Mouse (Mus musculus) 3T3-L1 (cell line): ENCODE measurements at regions not wholly inside any gene's neighbourhood (a gene's known extent, or its start where the extent isn't known, plus 50 kb on each side); places are given as distances from the start of the nearest gene placed in this dataset.

Experiments
- DNase-seq: peaks from one replicate; pipeline ENCODE4 v3.0.0-alpha.2; 2015; ENCODE audit warnings: low read depth, low spot score

DNA sequence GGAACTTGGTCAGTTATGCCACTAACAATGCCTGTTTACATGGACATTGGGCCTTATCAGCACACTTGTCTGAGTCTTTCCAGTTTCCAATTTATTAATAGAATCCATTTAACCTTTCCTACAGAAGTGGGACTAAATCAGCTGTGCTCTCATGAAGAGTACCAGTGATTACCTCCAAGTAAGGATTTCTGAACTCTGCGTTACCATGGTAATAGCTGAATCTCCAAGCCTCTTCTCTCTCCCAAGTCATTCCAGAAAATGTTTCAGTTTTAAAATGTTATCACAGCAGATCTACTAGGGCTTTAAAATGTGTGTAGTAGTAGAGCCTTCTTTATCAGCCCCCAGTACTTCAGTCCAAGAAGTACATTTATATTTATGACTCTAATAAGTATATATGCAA, 807.9 kb downstream of the Efnb2 start:
- DNase-seq = no peak

DNA sequence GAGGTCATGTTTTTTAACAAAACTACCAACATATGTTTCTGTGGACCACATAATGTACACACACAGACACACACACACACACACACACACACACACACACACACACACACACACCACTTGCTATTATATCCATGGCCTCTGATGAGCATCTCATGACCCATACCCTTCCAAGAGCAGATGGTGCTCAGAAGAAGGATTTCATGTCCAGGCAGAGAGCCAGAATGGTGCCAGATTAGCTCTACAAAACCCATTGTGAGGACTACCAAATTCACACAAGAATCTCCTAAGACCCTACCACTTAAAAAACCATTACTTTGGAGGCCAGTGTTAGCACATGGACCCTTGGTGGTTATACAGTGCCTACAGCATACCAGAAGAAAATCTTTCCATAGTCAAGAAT, 810.5 kb downstream of the Efnb2 start:
- no peak for DNase-seq

DNA sequence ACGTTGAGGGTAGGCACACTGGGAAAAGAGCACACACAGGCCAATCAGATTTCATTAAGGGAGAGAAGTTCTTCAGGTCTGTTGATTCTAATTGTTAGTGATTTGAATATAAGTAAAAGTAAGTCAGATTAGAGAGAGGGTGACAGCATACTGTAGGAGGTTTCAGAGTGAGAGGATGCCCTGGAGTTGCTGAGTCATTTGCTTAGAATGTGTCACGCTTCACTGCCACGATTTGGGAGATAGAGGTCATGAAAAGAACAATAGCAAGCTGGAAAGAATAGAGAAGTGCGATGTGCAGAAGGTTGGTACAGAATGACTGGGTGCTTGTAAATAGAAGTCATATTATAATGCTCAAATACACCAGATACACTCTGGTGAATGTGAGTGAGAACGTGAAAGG, 829.1 kb downstream of the Efnb2 start:
- peak; percentile 82 for DNase-seq

DNA sequence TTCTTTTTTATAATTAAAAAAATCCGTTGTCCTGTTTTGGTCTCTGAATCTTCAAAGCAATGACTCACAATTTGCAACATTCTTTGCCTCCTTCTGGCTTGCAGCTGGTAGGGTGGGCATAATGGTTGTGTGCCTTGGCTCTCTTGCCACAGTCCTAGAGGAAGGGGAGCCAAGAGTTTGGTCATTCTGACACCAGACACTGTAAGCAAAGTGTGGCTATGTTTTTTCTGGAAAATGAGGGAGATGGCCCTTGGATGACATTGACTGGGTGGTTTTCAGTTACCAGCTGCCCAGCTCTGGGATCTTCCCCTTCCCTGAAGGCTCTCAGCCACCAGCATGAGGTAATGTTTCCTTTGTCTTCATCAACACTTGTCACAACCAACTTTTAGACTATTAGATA, 833.2 kb downstream of the Efnb2 start:
- peak; percentile 51 for DNase-seq

DNA sequence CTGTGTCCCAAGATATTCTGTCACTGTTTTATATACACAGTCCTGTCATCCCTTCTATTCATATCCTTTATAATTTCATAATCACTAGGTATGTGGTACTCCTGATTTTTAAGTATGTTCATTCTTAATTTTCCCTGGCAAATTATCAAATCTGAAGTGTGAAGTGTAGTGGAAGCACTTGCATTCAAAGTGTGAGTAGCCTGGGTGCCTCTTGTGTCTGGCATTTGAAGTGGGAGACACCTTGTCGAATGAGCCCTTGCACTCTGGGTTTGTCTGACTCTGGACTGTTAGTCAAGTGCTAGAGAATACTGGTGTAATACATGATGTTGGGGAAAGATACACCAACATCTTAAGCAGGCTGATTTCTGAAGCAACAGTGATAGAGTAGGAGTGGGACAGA, 852.6 kb downstream of the Efnb2 start:
- no peak for DNase-seq

DNA sequence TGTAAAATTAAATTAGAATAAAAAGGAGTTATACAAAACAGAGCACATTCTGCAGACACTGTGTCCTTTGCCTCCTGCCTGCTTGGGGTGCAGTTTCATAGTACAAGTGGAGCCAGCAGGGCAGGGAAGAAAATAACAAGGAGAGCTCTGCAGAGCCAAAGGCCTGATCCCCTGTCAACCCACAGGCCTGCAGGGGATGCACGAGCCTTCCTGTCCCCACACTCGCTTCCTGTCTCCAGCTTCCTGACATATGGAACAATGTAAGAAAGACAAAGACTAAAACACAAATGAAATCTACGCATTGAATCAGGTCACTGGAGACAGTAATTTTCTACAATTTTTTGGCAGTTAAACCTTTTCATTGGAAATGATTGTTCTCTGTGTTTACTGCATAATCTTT, 861.8 kb downstream of the Efnb2 start:
- DNase-seq = no peak

DNA sequence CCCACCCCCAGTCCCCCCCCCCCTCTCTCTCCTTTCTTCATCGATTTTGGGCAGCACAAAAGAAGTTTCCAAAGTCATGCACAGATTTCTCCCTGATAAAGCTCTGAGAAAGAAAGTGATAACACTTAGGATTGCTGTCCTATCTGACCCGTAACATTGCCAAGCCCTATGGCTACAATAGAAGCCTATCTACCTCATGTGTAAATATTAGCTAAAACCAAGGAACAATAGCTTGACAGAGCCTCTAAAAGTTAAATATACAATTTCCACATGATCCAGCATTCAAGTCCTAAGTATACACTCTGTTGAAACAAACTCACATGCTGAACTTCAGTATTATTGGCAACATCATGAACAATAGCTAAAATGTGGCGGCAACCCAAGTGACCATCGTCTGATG, 864.9 kb downstream of the Efnb2 start:
- DNase-seq = no peak

DNA sequence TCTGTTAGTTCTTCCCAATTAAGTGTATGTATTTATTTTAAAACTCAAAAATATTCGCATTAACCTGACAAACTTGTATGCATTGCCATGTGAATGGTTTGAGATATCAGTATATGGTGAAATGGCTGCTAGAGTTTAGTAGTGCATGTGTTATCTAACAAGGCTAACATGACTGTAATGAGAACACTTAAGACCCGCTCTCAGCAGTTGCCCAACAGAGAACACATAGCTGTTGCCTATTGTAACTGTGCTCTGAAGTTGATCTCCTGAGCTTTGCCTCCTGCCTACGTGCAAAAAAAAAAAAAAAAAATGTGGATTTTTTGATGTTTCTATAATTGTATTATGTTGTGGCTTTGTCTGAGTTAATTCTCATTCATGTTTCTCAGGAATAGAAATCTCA, 897.2 kb downstream of the Efnb2 start:
- DNase-seq = no peak

DNA sequence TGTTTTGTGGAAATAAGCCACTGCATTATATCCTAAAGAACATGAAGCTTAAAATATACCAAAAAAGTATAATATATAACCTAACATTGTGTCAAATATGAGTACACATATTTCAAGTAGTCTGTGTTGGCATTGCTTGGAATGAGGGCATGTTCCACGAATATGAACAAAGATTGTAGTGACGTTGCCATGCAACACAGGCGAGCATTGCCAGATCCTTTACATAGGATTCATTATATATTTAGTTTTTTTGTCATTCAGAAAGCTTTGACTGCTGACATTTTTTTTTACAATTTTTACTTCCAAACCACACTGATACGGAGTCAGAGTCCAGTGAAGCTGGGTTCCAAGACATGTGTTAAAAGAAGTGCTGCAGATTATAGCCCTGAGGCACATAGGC, 900.1 kb downstream of the Efnb2 start:
- DNase-seq = no peak

DNA sequence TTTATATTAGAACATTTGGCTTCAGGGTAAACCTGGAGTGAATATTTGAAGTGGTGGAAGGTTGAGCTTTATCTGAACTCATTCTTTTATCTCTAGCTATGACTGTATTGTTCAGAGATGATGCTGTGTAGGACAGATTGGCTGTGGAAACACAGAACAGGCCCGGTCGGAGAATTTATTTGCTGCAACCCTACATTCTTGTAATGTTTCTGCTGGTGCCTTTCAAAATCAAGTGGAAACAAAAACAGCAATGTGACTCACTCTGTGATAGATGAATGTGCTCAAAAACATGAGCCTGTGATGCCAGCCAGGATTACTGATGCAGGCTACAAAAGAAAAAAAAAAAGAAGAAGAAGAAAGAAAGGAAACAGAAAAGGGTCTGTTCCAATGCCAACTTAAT, 928.3 kb downstream of the Efnb2 start:
- DNase-seq = peak; percentile 85

DNA sequence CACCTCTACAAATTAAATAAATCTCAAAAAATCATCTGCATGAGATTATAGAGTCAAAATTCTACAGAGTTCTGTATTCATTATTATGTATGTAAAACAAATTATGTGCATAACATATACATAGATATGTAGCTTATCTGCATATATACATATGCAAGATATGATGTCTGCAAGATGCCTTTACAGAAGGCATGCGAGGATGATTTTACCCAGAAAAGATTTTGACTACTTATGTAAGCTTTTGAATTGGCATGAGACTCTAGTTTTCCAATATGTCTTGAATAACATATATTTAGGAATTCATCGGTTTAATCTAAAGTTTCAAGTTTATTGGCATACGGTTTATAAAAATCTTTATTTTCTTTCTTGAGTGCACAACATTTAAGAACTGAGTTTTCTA, 939.2 kb downstream of the Efnb2 start:
- DNase-seq = no peak

DNA sequence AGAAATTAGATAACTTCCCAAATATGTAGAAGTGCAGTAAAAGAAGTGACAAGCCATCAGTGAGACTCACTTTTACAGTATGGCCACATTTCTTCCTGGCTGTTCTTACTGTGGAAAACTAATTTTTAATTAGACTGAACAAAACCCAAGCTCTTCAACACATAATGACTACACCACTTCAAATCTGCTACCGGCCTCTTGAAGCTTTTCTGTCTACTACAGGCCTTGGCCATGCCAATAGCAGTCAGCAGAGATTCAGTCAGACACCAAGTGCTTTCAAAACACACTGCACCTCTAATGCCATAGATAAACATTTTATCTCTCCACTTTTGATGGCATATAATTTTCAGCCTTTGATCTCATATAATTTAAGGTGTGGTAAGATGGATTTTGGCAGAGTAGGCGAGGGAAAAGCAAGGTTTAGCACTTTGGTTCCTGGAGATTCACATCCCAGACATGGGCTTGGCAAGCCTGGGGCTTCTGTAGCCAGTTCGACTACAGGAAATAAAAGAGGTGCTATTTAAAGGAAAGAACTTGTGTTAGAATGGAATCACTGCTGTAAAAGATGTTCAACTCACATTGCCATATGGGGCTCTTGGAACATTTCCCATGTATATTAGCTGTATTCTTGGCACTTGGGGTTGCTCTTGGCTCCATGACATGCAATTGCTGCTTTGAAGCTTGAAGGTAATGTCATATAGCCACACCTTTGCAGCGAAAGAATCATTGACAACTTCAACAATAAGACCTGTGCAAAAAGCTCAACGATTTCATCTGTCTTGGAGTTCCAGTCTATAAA, 941.9 kb downstream of the Efnb2 start:
- DNase-seq = no peak

DNA sequence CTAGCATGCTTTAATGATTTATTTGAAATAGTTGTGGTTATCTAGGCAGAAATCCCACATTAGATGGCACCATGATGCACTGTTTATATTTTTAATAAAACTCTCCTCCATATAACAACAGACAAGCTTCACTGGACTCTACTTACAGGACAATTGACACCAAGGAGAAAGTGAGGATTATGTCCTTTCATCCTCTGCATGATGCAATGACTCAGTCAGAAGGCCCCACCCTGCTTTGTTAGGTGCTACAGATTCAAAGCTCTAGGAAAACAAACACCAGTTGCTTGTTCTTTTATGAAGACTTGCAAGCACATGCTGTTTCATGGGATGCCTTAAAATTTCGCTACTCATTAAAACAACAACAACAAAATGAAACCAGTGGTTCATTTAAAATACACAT, 950.3 kb downstream of the Efnb2 start:
- peak; percentile 64 for DNase-seq

DNA sequence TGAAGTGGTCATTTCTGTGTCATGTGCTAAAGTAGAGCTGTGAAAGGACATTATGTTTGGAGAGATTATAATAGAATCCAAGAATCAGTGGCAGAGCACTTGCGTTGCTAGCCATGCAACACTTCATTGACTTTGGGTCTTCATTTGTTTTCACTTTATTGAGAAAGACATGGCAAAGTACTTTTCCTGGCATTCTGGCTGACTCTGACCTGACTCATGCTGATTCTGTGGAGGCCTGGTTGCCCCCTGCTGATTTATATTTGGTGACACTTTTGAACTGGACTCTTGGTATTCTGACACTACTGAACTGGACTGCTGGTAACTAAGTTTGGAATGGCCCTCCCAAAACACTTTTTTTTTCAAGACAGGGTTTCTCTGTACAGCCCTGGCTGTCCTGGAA, 951.6 kb downstream of the Efnb2 start:
- DNase-seq = peak; percentile 53

DNA sequence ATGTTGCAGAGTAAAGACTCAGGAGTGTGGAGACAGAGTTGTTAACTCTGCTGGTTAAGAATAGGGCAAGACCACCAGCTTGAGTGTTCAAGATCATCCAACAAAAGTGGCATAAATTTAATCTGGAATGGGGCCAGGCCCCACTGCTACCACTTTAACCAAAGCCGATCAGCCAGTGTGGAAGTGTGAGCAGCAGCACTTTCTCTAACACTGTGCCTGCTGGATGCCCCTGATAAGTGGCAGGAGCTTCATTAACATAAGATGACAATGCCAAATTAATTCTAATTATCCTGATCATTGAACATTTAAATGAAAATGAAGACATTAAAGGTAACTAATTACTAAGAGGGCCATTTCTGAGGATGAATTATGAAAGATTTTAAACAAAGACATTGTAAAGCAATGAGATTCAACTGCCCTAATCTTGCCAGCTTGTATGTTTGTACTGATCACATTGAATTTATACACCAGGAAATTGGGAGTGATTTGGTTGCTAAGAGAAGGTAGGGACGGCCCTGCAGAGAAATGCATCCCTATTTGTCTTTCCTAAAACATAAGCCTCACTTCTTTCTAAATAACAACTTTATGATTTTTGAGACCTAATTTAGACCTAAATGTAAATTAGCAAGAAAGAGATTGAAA, 969.6 kb downstream of the Efnb2 start:
- DNase-seq = no peak

DNA sequence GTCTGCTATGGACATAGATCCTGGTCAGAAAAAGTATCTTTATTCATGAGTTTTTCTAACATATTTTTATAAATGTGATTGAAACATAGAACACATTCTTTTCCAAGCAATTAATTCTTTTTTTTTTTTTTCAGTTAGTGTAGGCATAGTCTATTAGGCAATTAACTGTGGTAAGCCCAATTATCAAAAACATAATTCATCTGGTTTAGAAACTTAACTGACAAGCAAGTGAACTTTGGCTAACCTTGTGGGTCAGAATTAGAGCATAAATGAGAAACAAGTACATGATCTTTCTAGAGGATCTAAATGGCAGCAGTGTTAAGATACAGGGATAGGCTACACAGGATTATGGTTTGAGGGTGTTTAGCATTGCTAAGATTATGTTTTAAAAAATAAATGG, 1007.2 kb downstream of the Efnb2 start:
- DNase-seq = no peak
